Mouse (Mus musculus): ENCODE results near the gene Gm20388. TPM values are rescaled to one million over a fixed set of nuclear protein-coding genes. Genes with fewer than 3 reads are reported as not detected.

The Gm20388 gene
- total RNA-seq, 1 experiment, result 27.0 TPM

DNA sequence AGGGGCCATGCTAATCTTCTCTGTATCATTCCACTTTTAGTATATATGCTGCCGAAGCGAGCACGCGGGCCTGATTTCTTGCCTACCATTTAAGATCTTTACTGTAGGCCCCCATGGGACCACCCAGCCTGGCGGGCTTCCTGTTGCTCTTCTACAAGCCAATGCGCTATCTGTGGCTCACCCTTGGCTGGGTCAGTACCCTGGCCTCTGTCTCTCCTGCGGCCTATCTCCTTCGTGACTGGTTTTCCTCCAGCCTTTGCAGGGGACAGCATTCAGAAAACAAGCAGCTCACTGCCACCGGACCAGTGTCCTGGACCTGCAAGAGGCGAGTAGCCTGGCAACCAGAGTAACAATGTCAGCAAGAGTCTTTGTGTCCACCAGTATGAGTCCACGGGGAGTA lies 2610.0 kb downstream of the Gm20388 start:
- TF ChIP-seq HCFC1 (IDR thresholded peaks at IDR 0.05; ENCODE audit: borderline replicate concordance, insufficient read depth, low read length) (no peak), MAFK (IDR thresholded peaks at IDR 0.05; ENCODE audit: insufficient read depth, low read depth, low read length) (no peak), ZNF384 (IDR thresholded peaks at IDR 0.05; ENCODE audit: low read depth, low read length) (no peak), ZC3H11A (IDR thresholded peaks at IDR 0.05; ENCODE audit: borderline replicate concordance, low read depth, low read length) (no peak), CHD2 (IDR thresholded peaks at IDR 0.05; ENCODE audit: low read depth, low read length) (no peak)
- Histone ChIP-seq H3K4me1 (ENCODE audit: control insufficient read depth in 2 of 2, insufficient read depth in 2 of 2, low read length in 2 of 2, poor library complexity in 1 of 2) (peaks cover 18 to 47% of the 10 kb centered on the region in 2 experiments), H3K9me3 (ENCODE audit: control insufficient read depth, insufficient read depth, low read depth, low read length) (no peaks in the 10 kb centered on the region), H3K4me3 (ENCODE audit: insufficient read depth in 1 of 2, low read depth in 1 of 2, low read length in 2 of 2, poor library complexity in 1 of 2, severe bottlenecking in 1 of 2) (no peak overlapping the region), H3K9ac (ENCODE audit: insufficient read depth, low read depth, low read length, poor library complexity, severe bottlenecking) (peak overlapping the region; percentile 1; the same call in 1 of the 2 replicates), H3K27ac (ENCODE audit: insufficient read depth, low read depth, low read length, poor library complexity, severe bottlenecking) (no peak overlapping the region), H3K36me3 (ENCODE audit: control insufficient read depth, insufficient read depth, low read length, poor library complexity, severe bottlenecking) (peaks cover 4% of the 10 kb centered on the region; the same call in 1 of the 2 replicates)
- no peak for DNase-seq (ENCODE audit: low read depth, low spot score)
- in situ Hi-C loops (cut with MboI; ENCODE audit: low sequenced_read_pairs in 2 of 2, unreplicated experiment in 2 of 2), result no loop called here

GRCm38 (mm10) chr8:122522796-122523651 lies 2612.4 kb downstream of the Gm20388 start:
- H3K9ac ChIP-seq (ENCODE audit: insufficient read depth, low read depth, low read length, poor library complexity, severe bottlenecking), result peak overlapping the region; percentile 77

DNA sequence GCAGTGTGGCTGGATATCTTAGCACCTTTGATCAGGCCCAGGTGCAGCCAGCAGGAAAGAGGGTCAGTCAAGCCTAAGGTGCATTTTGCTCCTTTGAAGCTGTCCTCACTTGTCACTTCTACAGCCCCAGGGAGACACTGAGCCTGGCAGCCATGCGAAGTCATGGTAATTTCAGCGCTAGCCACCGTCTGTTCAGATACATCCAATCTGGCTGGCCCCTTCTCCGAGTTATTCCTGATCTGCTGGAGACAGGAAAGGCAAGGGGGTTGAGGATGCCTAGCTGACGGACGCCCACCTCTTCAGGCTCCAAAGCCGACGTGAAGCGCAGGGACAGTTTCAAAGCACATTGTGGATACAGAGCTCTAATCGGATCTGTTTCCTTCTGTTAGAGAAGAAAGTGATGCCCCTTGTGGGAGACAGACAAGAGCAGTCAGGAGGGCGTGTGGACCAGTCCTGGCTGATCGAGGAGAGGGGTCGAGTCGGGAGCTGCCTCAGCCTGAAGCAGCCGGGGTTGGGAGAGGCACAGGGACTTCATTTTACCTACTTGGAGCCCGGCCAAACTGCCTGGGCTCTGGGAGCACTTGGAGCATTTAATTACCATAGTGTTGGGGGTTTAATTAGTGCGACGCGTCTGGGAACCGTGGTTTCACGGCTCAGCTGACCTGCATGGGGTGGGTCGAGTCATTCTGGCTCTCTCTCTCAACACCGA lies 2613.2 kb downstream of the Gm20388 start:
- Histone ChIP-seq H3K36me3 (ENCODE audit: control insufficient read depth, insufficient read depth, low read length, poor library complexity, severe bottlenecking) (peaks cover 4% of the 10 kb centered on the region; the same call in 1 of the 2 replicates), H3K4me3 (ENCODE audit: insufficient read depth in 1 of 2, low read depth in 1 of 2, low read length in 2 of 2, poor library complexity in 1 of 2, severe bottlenecking in 1 of 2) (peak overlapping the region; percentile 22 to 36), H3K4me1 (ENCODE audit: control insufficient read depth in 2 of 2, insufficient read depth in 2 of 2, low read length in 2 of 2, poor library complexity in 1 of 2) (peaks cover 18 to 43% of the 10 kb centered on the region in 2 experiments), H3K9me3 (ENCODE audit: control insufficient read depth, insufficient read depth, low read depth, low read length) (no peaks in the 10 kb centered on the region), H3K27ac (ENCODE audit: insufficient read depth, low read depth, low read length, poor library complexity, severe bottlenecking) (peak overlapping the region; percentile 98), H3K9ac (ENCODE audit: insufficient read depth, low read depth, low read length, poor library complexity, severe bottlenecking) (peak overlapping the region; percentile 74)
- no peak for DNase-seq (ENCODE audit: low read depth, low spot score)
- TF ChIP-seq CHD2 (IDR thresholded peaks at IDR 0.05; ENCODE audit: low read depth, low read length) (no peak), ZNF384 (IDR thresholded peaks at IDR 0.05; ENCODE audit: low read depth, low read length) (no peak), HCFC1 (IDR thresholded peaks at IDR 0.05; ENCODE audit: borderline replicate concordance, insufficient read depth, low read length) (no peak), MAFK (IDR thresholded peaks at IDR 0.05; ENCODE audit: insufficient read depth, low read depth, low read length) (no peak), ZC3H11A (IDR thresholded peaks at IDR 0.05; ENCODE audit: borderline replicate concordance, low read depth, low read length) (no peak)
- in situ Hi-C loops (cut with MboI; ENCODE audit: low sequenced_read_pairs in 2 of 2, unreplicated experiment in 2 of 2), result no loop called here

More at GRCm38 (mm10) chr8:122522796-122523651, 2612.4 kb downstream of the Gm20388 start:
- Histone ChIP-seq H3K27ac (ENCODE audit: insufficient read depth, low read depth, low read length, poor library complexity, severe bottlenecking) (peak overlapping the region; percentile 98), H3K4me1 (ENCODE audit: control insufficient read depth in 2 of 2, insufficient read depth in 2 of 2, low read length in 2 of 2, poor library complexity in 1 of 2) (peaks cover 18 to 47% of the 10 kb centered on the region in 2 experiments), H3K36me3 (ENCODE audit: control insufficient read depth, insufficient read depth, low read length, poor library complexity, severe bottlenecking) (peaks cover 2% of the 10 kb centered on the region; the same call in 1 of the 2 replicates), H3K9me3 (ENCODE audit: control insufficient read depth, insufficient read depth, low read depth, low read length) (no peaks in the 10 kb centered on the region), H3K4me3 (ENCODE audit: insufficient read depth in 1 of 2, low read depth in 1 of 2, low read length in 2 of 2, poor library complexity in 1 of 2, severe bottlenecking in 1 of 2) (peak overlapping the region; percentile 35 to 52)
- in situ Hi-C loops (cut with MboI; ENCODE audit: low sequenced_read_pairs in 2 of 2, unreplicated experiment in 2 of 2), result no loop called here
- no peak for TF ChIP-seq HCFC1 (IDR thresholded peaks at IDR 0.05; ENCODE audit: borderline replicate concordance, insufficient read depth, low read length)
- no peak for TF ChIP-seq ZNF384 (IDR thresholded peaks at IDR 0.05; ENCODE audit: low read depth, low read length)
- TF ChIP-seq ZC3H11A (IDR thresholded peaks at IDR 0.05; ENCODE audit: borderline replicate concordance, low read depth, low read length), result no peak
- TF ChIP-seq MAFK (IDR thresholded peaks at IDR 0.05; ENCODE audit: insufficient read depth, low read depth, low read length), result no peak
- no peak for TF ChIP-seq CHD2 (IDR thresholded peaks at IDR 0.05; ENCODE audit: low read depth, low read length)
- peak; percentile 92 for DNase-seq (ENCODE audit: low read depth, low spot score)

GRCm38 (mm10) chr8:122524506-122524905 lies 2613.9 kb downstream of the Gm20388 start:
- DNase-seq (ENCODE audit: low read depth, low spot score), result no peak
- Histone ChIP-seq H3K4me1 (ENCODE audit: control insufficient read depth in 2 of 2, insufficient read depth in 2 of 2, low read length in 2 of 2, poor library complexity in 1 of 2) (peaks cover 18 to 40% of the 10 kb centered on the region in 2 experiments), H3K9me3 (ENCODE audit: control insufficient read depth, insufficient read depth, low read depth, low read length) (no peaks in the 10 kb centered on the region), H3K9ac (ENCODE audit: insufficient read depth, low read depth, low read length, poor library complexity, severe bottlenecking) (peak overlapping the region; percentile 74), H3K36me3 (ENCODE audit: control insufficient read depth, insufficient read depth, low read length, poor library complexity, severe bottlenecking) (peaks cover 7% of the 10 kb centered on the region; the same call in 1 of the 2 replicates), H3K27ac (ENCODE audit: insufficient read depth, low read depth, low read length, poor library complexity, severe bottlenecking) (peak overlapping the region; percentile 98), H3K4me3 (ENCODE audit: insufficient read depth in 1 of 2, low read depth in 1 of 2, low read length in 2 of 2, poor library complexity in 1 of 2, severe bottlenecking in 1 of 2) (peak overlapping the region; percentile 22 to 36; a peak in 3 of 4 replicates)
- in situ Hi-C loops (cut with MboI; ENCODE audit: low sequenced_read_pairs in 2 of 2, unreplicated experiment in 2 of 2), result no loop called here
- TF ChIP-seq ZNF384 (IDR thresholded peaks at IDR 0.05; ENCODE audit: low read depth, low read length), result no peak
- no peak for TF ChIP-seq MAFK (IDR thresholded peaks at IDR 0.05; ENCODE audit: insufficient read depth, low read depth, low read length)
- TF ChIP-seq CHD2 (IDR thresholded peaks at IDR 0.05; ENCODE audit: low read depth, low read length), result no peak
- TF ChIP-seq HCFC1 (IDR thresholded peaks at IDR 0.05; ENCODE audit: borderline replicate concordance, insufficient read depth, low read length), result no peak
- TF ChIP-seq ZC3H11A (IDR thresholded peaks at IDR 0.05; ENCODE audit: borderline replicate concordance, low read depth, low read length), result no peak
